Mouse (Mus musculus): ENCODE measurements around the gene Abhd16a.
"Not testable (repeated sequence)": the region's sequence is repeated elsewhere in the genome, so short reads cannot be mapped to it uniquely, and the experiment has no call there.

Gene Abhd16a

DNA sequence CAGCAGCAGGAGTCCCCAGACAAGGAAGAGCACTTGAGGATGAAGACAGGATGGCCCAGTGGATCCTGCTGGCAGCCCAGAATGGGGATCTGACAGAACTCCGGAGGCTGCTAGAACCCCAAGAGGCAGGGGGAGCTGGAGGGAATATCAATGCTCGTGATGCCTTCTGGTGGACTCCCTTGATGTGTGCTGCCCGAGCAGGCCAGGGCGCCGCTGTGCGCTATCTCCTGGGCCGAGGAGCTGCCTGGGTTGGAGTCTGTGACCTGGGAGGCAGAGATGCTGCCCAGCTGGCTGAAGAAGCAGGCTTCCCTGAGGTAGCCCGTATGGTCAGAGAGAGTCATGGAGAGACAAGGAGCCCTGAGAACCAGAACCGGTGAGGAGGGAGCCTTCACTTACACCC is 34.2 kb downstream of the Abhd16a start:
- DNase-seq: not testable (repeated sequence)

DNA sequence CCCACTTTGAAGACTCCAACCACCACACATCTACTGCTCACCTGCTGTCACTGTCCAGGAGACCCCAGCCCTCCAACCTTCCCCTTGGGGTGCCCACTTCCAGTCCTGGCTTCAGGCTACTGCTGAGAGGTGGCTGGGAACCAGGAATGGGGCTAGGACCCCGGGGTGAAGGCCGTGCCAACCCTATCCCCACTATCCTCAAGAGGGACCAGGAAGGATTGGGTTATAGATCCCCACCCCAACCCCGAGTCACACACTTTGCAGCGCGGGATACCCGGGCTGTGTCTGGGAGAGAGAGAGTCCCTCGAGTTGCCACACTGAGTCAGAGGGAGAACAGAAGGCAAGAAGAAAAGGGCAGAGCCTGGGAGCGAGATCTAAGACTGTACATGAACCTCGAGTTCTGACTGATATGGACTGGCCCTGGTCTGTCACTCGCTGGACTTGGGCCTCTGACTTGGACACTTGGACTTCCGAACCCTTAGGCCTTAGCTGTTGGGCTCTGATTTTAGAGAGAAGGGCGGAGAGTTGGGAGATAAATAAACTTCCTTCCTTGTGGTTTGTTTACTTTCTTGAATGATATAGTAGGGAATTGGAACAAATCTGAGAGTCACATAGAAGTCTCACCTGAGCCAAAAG is 35.3 kb downstream of the Abhd16a start:
- DNase-seq: not testable (repeated sequence)

GRCm38 (mm10) chr17:35125081-35125480 is 36.0 kb downstream of the Abhd16a start:
- no peak for DNase-seq

DNA sequence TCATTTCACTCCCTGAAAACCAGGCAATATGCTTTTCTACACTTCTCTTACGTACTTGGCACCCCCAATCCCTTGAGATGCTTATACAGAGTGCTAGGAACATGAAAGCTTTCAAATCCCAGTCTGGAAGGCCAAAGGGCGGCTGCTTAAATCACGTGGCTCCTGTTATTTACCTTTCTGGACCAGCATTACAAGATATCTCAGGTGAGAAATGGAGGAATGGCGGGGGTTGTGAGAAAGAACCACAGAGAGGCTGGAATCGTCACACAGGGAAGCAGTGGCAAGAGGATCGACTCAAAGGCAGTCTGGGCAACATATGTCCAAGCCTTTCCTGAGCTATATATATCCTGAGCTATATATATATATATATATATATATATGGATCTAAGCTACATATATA is 36.5 kb downstream of the Abhd16a start:
- no peak for DNase-seq

DNA sequence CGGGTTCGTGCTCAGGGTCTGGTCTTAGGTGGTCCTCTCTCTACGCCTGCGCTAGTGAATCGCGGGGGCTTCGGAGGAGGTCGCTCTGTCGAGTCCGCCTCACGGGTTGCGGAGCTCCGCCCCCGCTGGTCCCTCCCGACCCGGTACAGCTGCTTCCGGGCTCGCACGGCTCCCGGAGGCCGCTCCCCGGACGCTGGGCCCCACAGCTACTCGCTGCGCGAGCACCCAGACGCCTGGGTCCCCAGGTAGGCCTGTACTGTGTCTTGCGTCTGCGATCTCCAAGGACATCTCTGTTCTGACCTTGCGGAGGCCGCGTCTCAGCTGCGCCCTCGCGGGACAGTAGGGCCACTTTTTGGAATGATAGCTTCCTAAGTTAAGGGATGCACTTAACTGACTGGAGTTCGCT is 37.1 kb downstream of the Abhd16a start, which contains the start of gene D17H6S53E:
Gene D17H6S53E (plus strand): TSS at position 168 of the 406 bp plus-strand sequence.
- DNase-seq: peak; percentile 70

DNA sequence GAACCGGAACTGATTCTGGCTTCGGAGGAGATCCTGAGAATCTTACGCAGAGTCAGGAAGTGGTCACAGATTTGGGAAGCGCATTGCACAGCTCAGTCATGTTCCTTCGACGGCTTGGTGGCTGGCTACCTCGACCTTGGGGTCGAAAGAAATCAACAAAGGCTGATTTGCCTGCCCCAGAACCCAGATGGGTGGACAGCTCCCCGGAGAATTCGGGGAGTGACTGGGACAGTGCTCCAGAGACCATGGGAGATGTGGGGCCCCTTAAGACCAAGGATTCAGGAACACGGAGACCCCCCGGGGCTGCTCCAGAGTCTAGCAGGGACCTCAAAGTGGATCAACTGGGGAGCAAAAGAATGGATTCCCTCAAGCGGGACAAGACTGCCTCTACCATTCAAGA is 38.0 kb downstream of the Abhd16a start:
- no peak for DNase-seq

- no peak for DNase-seq
Measured at GRCm38 (mm10) chr17:35128996-35129395, 39.9 kb downstream of the Abhd16a start.

- DNase-seq: no peak
Measured at GRCm38 (mm10) chr17:35131038-35131437, 42.0 kb downstream of the Abhd16a start.

GRCm38 (mm10) chr17:35131500-35132173 is 42.6 kb downstream of the Abhd16a start, which contains the start of gene Apom:
Apom (minus strand) TSS chr17:35132050.
- DNase-seq: peak; percentile 44

- no peak for DNase-seq
Measured at GRCm38 (mm10) chr17:35132174-35132560, 43.1 kb downstream of the Abhd16a start.

GRCm38 (mm10) chr17:35133517-35133916 is 44.5 kb downstream of the Abhd16a start:
- no peak for DNase-seq

- peak; percentile 93 for DNase-seq
Measured at GRCm38 (mm10) chr17:35134801-35135590, 45.9 kb downstream of the Abhd16a start, which contains the start of gene Bag6. Bag6 (plus strand) TSS chr17:35135178.

GRCm38 (mm10) chr17:35135591-35136320 is 46.7 kb downstream of the Abhd16a start:
- no peak for DNase-seq

DNA sequence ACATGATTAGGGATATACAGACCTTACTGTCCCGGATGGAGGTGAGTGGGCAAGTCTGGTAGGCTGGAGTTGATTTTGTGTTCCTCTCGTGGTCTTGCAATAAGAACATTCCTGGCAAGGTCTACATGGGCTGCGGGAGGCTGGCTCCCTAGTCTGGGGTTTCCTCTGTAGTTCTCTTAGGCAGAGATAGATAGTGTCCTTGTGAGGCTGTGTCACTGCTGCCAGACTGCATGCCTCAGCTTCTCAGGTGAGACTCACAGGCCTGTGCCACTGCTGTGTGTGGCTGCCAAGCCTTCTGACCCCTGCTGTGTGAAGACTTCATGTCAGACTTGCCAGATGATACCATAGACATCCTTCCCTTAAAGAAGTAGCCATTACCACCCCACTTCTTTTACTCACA is 50.2 kb downstream of the Abhd16a start:
- no peak for DNase-seq

DNA sequence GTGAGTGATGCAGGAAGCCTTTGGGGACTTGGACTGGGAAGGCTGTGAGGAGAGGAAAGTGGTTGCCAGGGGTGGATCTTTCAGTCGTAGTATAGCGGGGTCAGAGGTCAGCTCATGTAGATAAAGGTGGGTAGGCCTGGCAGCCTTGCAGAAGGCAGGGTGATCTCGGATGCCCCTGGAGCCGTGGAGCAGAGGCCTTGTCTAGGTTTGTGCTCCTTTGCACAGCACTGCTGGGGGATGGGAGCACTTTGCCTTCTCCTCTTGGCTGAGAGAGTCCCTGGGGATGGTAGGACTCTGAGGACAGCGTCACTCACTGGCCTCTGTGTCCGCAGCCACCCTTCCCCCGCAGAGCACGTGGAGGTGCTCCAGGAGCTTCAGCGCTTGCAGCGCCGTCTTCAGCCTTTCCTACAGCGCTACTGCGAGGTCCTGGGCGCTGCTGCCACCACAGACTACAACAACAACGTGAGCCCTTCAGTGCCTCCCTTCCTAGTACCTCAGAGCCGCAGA is 51.5 kb downstream of the Abhd16a start:
- DNase-seq: no peak

- DNase-seq: no peak
Measured at GRCm38 (mm10) chr17:35141971-35142370, 52.9 kb downstream of the Abhd16a start.

- DNase-seq: no peak
Measured at GRCm38 (mm10) chr17:35146139-35146538, 57.1 kb downstream of the Abhd16a start.

DNA sequence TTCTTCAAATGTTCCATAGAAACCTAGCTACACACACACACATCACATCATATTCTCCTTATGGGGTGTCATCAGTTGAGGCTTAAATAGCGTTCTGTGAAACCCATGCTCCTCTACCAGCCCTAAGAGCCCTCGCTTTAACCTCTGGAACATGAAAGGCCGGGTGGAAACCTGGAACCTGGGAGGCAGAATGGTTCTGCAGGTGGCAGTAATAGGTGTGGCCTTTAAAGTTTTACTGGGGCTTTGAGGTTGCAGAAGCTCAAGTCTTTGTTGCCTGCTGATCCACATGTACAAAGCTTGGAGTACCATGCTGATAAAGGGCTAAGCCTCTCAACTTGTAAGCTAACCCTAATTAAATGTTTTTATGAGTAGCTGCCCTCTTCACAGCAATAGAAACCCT is 58.3 kb downstream of the Abhd16a start:
- no peak for DNase-seq

- DNase-seq: no peak
Measured at GRCm38 (mm10) chr17:35147922-35148639, 59.0 kb downstream of the Abhd16a start.

- DNase-seq: peak; percentile 50
Measured at GRCm38 (mm10) chr17:35152121-35152520, 63.1 kb downstream of the Abhd16a start.

All from kidney, adult 11 months (tissue).